Comparison of ENCODE assay signal across 8 mouse cellular contexts in genomic region chr2:14055566-14056331, GRCm38 (mm10). TPM values are rescaled to one million over a fixed set of nuclear protein-coding genes. Genes with fewer than 3 reads are reported as not detected.
DNase-seq lines count a peak whose midpoint lies in the region; ATAC-seq and TF ChIP-seq lines count a peak whose summit lies in the region.

Gene Hacd1, minus strand, starts transcription at chr2:14056135.

- H3K27ac ChIP-seq in ES-Bruce4 (ENCODE audit: insufficient read depth, low read length): no peak within 1 kb of the TSS
- H3K27ac ChIP-seq in forebrain, embryonic 15.5 days (replicated peaks): peak within 1 kb of the TSS; percentile 85
- peak within 1 kb of the TSS; percentile 97 for H3K27ac ChIP-seq in layer of hippocampus, adult 2 months
- peak within 1 kb of the TSS; percentile 89 for H3K27ac ChIP-seq in lung, embryonic 14.5 days (ENCODE audit: low read depth)
- peak within 1 kb of the TSS; percentile 89 for H3K27ac ChIP-seq in olfactory bulb, adult 2 months (ENCODE audit: insufficient read depth, low read depth, low read length)

- H3K36me3 ChIP-seq in ES-Bruce4 (ENCODE audit: control insufficient read depth, insufficient read depth, low read length, poor library complexity, severe bottlenecking): no peaks in the 10 kb centered on the region
- H3K36me3 ChIP-seq in forebrain, embryonic 15.5 days: no peaks in the 10 kb centered on the region
- no peaks in the 10 kb centered on the region for H3K36me3 ChIP-seq in lung, embryonic 14.5 days (ENCODE audit: insufficient read depth)

- H3K27me3 ChIP-seq in ES-Bruce4 (ENCODE audit: control insufficient read depth, insufficient read depth, low read length, poor library complexity, severe bottlenecking): no peaks in the 10 kb centered on the region; the same call in 1 of the 2 replicates
- no peaks in the 10 kb centered on the region for H3K27me3 ChIP-seq in forebrain, embryonic 15.5 days
- no peaks in the 10 kb centered on the region for H3K27me3 ChIP-seq in lung, embryonic 14.5 days (ENCODE audit: insufficient read depth, low read length)

- DNase-seq in cerebellum, adult 11 months: peak; percentile 81
- peak; percentile 87 for DNase-seq in heart, postnatal 14 days
- DNase-seq in layer of hippocampus, adult 2 months (ENCODE audit: low spot score in 2 of 2): peak; percentile 69 to 81
- peak; percentile 90 for DNase-seq in lung, embryonic 14.5 days
- DNase-seq in thymus, adult 18-20 months: peak; percentile 72 to 74

- no peak for TF ChIP-seq EP300 in ES-Bruce4 (IDR thresholded peaks at IDR 0.05; ENCODE audit: insufficient read depth, low read depth, low read length)

- peak within 1 kb of the TSS; percentile 84 for H3K9ac ChIP-seq in ES-Bruce4 (ENCODE audit: low read depth, poor library complexity, severe bottlenecking)
- peak within 1 kb of the TSS; percentile 71 for H3K9ac ChIP-seq in forebrain, embryonic 15.5 days (replicated peaks)
- H3K9ac ChIP-seq in lung, embryonic 14.5 days: peak within 1 kb of the TSS; percentile 79

- intact Hi-C loops in heart, postnatal 14 days (cut with DNase I): no loop called here

- TF ChIP-seq CTCF in ES-Bruce4 (IDR thresholded peaks at IDR 0.05; ENCODE audit: low read depth, low read length): no peak
- no peak for TF ChIP-seq CTCF in layer of hippocampus, adult 2 months (conservative IDR thresholded peaks at IDR 0.05)
- no peak for TF ChIP-seq CTCF in lung, embryonic 14.5 days (IDR thresholded peaks at IDR 0.05; ENCODE audit: low read depth)
- TF ChIP-seq CTCF in olfactory bulb, adult 2 months (IDR thresholded peaks at IDR 0.05; ENCODE audit: insufficient read depth, low read depth, low read length): no peak

- H3K4me1 ChIP-seq in ES-Bruce4 (ENCODE audit: control insufficient read depth, insufficient read depth, low read length): no peaks in the 10 kb centered on the region
- peaks cover 8% of the 10 kb centered on the region for H3K4me1 ChIP-seq in forebrain, embryonic 15.5 days
- H3K4me1 ChIP-seq in lung, embryonic 14.5 days (ENCODE audit: insufficient read depth): no peaks in the 10 kb centered on the region
- 0 out of 2 replicates have a peak, but pooled peaks cover 2% of the 10 kb centered on the region for H3K4me1 ChIP-seq in olfactory bulb, adult 2 months (ENCODE audit: control insufficient read depth, insufficient read depth, low read length)

- peak within 1 kb of the TSS; percentile 78 for H3K4me2 ChIP-seq in forebrain, embryonic 15.5 days (replicated peaks)
- peak within 1 kb of the TSS; percentile 78 for H3K4me2 ChIP-seq in lung, embryonic 14.5 days

- no peaks in the 10 kb centered on the region for H3K9me3 ChIP-seq in ES-Bruce4 (replicated peaks; ENCODE audit: control insufficient read depth, insufficient read depth, low read length, poor library complexity, severe bottlenecking)
- no peaks in the 10 kb centered on the region for H3K9me3 ChIP-seq in forebrain, embryonic 15.5 days
- H3K9me3 ChIP-seq in lung, embryonic 14.5 days (ENCODE audit: low read depth, low read length): no peaks in the 10 kb centered on the region

- peak within 1 kb of the TSS; percentile 96 for H3K4me3 ChIP-seq in ES-Bruce4 (ENCODE audit: low read depth, low read length)
- H3K4me3 ChIP-seq in forebrain, embryonic 15.5 days: peak within 1 kb of the TSS; percentile 66
- H3K4me3 ChIP-seq in layer of hippocampus, adult 2 months: peak within 1 kb of the TSS; percentile 92
- peak within 1 kb of the TSS; percentile 72 for H3K4me3 ChIP-seq in lung, embryonic 14.5 days (ENCODE audit: low read depth, low read length)
- H3K4me3 ChIP-seq in olfactory bulb, adult 2 months (ENCODE audit: insufficient read depth, low read depth, low read length): peak within 1 kb of the TSS; percentile 99

- peak; percentile 92 for ATAC-seq in forebrain, embryonic 15.5 days (replicated peaks)
- peak; percentile 86 for ATAC-seq in lung, embryonic 14.5 days (ENCODE audit: insufficient read depth)

- no peak for TF ChIP-seq POLR2A in ES-Bruce4 (IDR thresholded peaks at IDR 0.05; ENCODE audit: insufficient read depth, low read length)
- 0 out of 2 replicates have a peak, but pooled peaks have one; percentile 27 for TF ChIP-seq POLR2A in olfactory bulb, adult 2 months (IDR thresholded peaks at IDR 0.05; ENCODE audit: insufficient read depth, low read depth, low read length)

- under 1% methylated on average over 93 of the region's 101 CpGs for WGBS in forebrain, embryonic 15.5 days
- under 1% methylated on average over 70 of the region's 101 CpGs for WGBS in lung, embryonic 14.5 days
- WGBS in olfactory bulb, adult 2 months: under 1% methylated on average over 100 of the region's 101 CpGs

RNA-seq across cellular contexts. Expression of gene Hacd1, which starts in this region (rescaled TPM):
- polyA plus RNA-seq in ES-Bruce4 (2011; ENCODE audit: insufficient read depth, insufficient read length, low read depth, missing spikeins): 11.2 TPM in 2 replicates
- polyA plus RNA-seq in forebrain, embryonic 15.5 days (2015; fragmentation: Nextera tagmentation; extraction: Ambion mirVana): 50.8 and 55.1 TPM in 2 replicates
- total RNA-seq in heart, postnatal 14 days (2021): 100 to 1,000 TPM; 186 to 206 TPM
- 10 to 100 TPM; 18.0 to 19.7 TPM for total RNA-seq in layer of hippocampus, adult 2 months (2021)
- 92.3 and 94.1 TPM in 2 replicates for polyA plus RNA-seq in lung, embryonic 14.5 days (2014; fragmentation: Nextera tagmentation; extraction: Ambion mirVana)
- not detected in 2 replicates for polyA plus RNA-seq in olfactory bulb, adult 2 months (2012; ENCODE audit: insufficient read depth, insufficient read length, low replicate concordance, missing spikeins)

Comparison
In these comparisons a context has a peak if more than half of its experiments do, and no peak if none do; other contexts are left out.
1. RNA of gene Hacd1 (total RNA-seq): 186 to 206 TPM in heart, postnatal 14 days; 18.0 to 19.7 TPM in layer of hippocampus, adult 2 months; every median in the first group is over 4 times any median in the second.
2. RNA of gene Hacd1 (polyA plus RNA-seq): 92.3 to 94.1 TPM in lung, embryonic 14.5 days, 50.8 to 55.1 TPM in forebrain, embryonic 15.5 days and 11.2 TPM in ES-Bruce4; not detected in olfactory bulb, adult 2 months; every median in the first group is over 10 times any median in the second.
3. Peak in every context shown above with its lines, with median percentiles within 50 percentile points of each other: H3K4me3 ChIP-seq, H3K9ac ChIP-seq and DNase-seq.